Mouse (Mus musculus): ENCODE results near the gene Pfkp. TPM values are rescaled to one million over a fixed set of nuclear protein-coding genes. Genes with fewer than 3 reads are reported as not detected.
A peak's percentile ranks its signal among the peaks of the same experiment; 100 is the strongest.

Gene Pfkp
- polyA plus RNA-seq, 1 experiment from 2014 or later = 26.7 TPM

GRCm38 (mm10) chr13:6597801-6598200 is 50.8 kb downstream of the Pfkp start:
- Histone ChIP-seq H3K27me3 (no peaks in the 10 kb centered on the region), H3K4me3 (no peak overlapping the region), H3K9me3 (no peaks in the 10 kb centered on the region), H3K4me1 (no peaks in the 10 kb centered on the region), H3K36me3 (no peaks in the 10 kb centered on the region), H3K4me2 (no peak overlapping the region), H3K9ac (no peak overlapping the region), H3K27ac (no peak overlapping the region)
- ATAC-seq (ENCODE audit: insufficient number of reproducible peaks, low FRiP score, low TSS enrichment, low read depth) = 0 out of 2 replicates have a peak, but pooled peaks have one; percentile 35
- WGBS = 85% methylated on average over 16 of the region's 16 CpGs

- no peak for ATAC-seq (ENCODE audit: insufficient number of reproducible peaks, low FRiP score, low TSS enrichment, low read depth)
- Histone ChIP-seq H3K9ac (no peak overlapping the region), H3K27ac (no peak overlapping the region), H3K27me3 (no peaks in the 10 kb centered on the region), H3K9me3 (no peaks in the 10 kb centered on the region), H3K4me3 (no peak overlapping the region), H3K36me3 (no peaks in the 10 kb centered on the region), H3K4me1 (no peaks in the 10 kb centered on the region), H3K4me2 (no peak overlapping the region)
- 83% methylated on average over 4 of the region's 4 CpGs for WGBS
Measured at GRCm38 (mm10) chr13:6595403-6595802, 53.2 kb downstream of the Pfkp start.

GRCm38 (mm10) chr13:6590846-6591245 is 57.7 kb downstream of the Pfkp start:
- WGBS = 31% methylated on average over 3 of the region's 3 CpGs
- Histone ChIP-seq H3K27ac (no peak overlapping the region), H3K4me2 (no peak overlapping the region), H3K4me1 (no peaks in the 10 kb centered on the region), H3K4me3 (no peak overlapping the region), H3K9me3 (no peaks in the 10 kb centered on the region), H3K27me3 (no peaks in the 10 kb centered on the region), H3K36me3 (no peaks in the 10 kb centered on the region), H3K9ac (no peak overlapping the region)
- ATAC-seq (ENCODE audit: insufficient number of reproducible peaks, low FRiP score, low TSS enrichment, low read depth) = no peak

GRCm38 (mm10) chr13:6586009-6586408 is 62.6 kb downstream of the Pfkp start:
- Histone ChIP-seq H3K4me1 (no peaks in the 10 kb centered on the region), H3K27me3 (no peaks in the 10 kb centered on the region), H3K27ac (no peak overlapping the region), H3K4me2 (no peak overlapping the region), H3K9me3 (no peaks in the 10 kb centered on the region), H3K4me3 (no peak overlapping the region), H3K9ac (no peak overlapping the region), H3K36me3 (peaks cover 8% of the 10 kb centered on the region)
- 69% methylated on average over 9 of the region's 9 CpGs for WGBS
- ATAC-seq (ENCODE audit: insufficient number of reproducible peaks, low FRiP score, low TSS enrichment, low read depth) = no peak

- H3K27ac ChIP-seq = no peak overlapping the region
- H3K9ac ChIP-seq = no peak overlapping the region
- no peak overlapping the region for H3K4me2 ChIP-seq
- WGBS = 74% methylated on average over 4 of the region's 4 CpGs
- H3K9me3 ChIP-seq = no peaks in the 10 kb centered on the region
- ATAC-seq (ENCODE audit: insufficient number of reproducible peaks, low FRiP score, low TSS enrichment, low read depth) = no peak
- H3K4me1 ChIP-seq = no peaks in the 10 kb centered on the region
- no peaks in the 10 kb centered on the region for H3K27me3 ChIP-seq
- no peak overlapping the region for H3K4me3 ChIP-seq
- peaks cover 28% of the 10 kb centered on the region for H3K36me3 ChIP-seq
Measured at GRCm38 (mm10) chr13:6583499-6584125, 65.0 kb downstream of the Pfkp start.

- Histone ChIP-seq H3K4me1 (no peaks in the 10 kb centered on the region), H3K4me2 (no peak overlapping the region), H3K4me3 (no peak overlapping the region), H3K9ac (no peak overlapping the region), H3K9me3 (no peaks in the 10 kb centered on the region), H3K27me3 (no peaks in the 10 kb centered on the region), H3K27ac (no peak overlapping the region), H3K36me3 (peaks cover 90% of the 10 kb centered on the region)
- 95% methylated on average over 6 of the region's 6 CpGs for WGBS
- ATAC-seq (ENCODE audit: insufficient number of reproducible peaks, low FRiP score, low TSS enrichment, low read depth) = no peak
Measured at GRCm38 (mm10) chr13:6575920-6576509, 72.6 kb downstream of the Pfkp start.

- Histone ChIP-seq H3K36me3 (peaks cover 95% of the 10 kb centered on the region), H3K4me2 (no peak overlapping the region), H3K4me1 (no peaks in the 10 kb centered on the region), H3K27ac (no peak overlapping the region), H3K27me3 (no peaks in the 10 kb centered on the region), H3K9me3 (no peaks in the 10 kb centered on the region), H3K4me3 (no peak overlapping the region), H3K9ac (no peak overlapping the region)
- ATAC-seq (ENCODE audit: insufficient number of reproducible peaks, low FRiP score, low TSS enrichment, low read depth) = no peak
- 87% methylated on average over 5 of the region's 5 CpGs for WGBS
Measured at GRCm38 (mm10) chr13:6565571-6565970, 83.0 kb downstream of the Pfkp start.

- no peaks in the 10 kb centered on the region for H3K4me1 ChIP-seq
- 95% methylated on average over 2 of the region's 2 CpGs for WGBS
Measured at GRCm38 (mm10) chr13:6562409-6562808, 86.2 kb downstream of the Pfkp start.

GRCm38 (mm10) chr13:6557771-6558170 is 90.8 kb downstream of the Pfkp start:
- H3K9me3 ChIP-seq = no peaks in the 10 kb centered on the region
- H3K9ac ChIP-seq = no peak overlapping the region
- no peaks in the 10 kb centered on the region for H3K27me3 ChIP-seq
- no peak overlapping the region for H3K4me2 ChIP-seq
- ATAC-seq (ENCODE audit: insufficient number of reproducible peaks, low FRiP score, low TSS enrichment, low read depth) = no peak
- H3K27ac ChIP-seq = no peak overlapping the region
- no peak overlapping the region for H3K4me3 ChIP-seq
- H3K4me1 ChIP-seq = no peaks in the 10 kb centered on the region
- WGBS = 83% methylated on average over 7 of the region's 7 CpGs
- peaks cover 82% of the 10 kb centered on the region for H3K36me3 ChIP-seq

More at GRCm38 (mm10) chr13:6562409-6562808, 86.2 kb downstream of the Pfkp start:
- Histone ChIP-seq H3K27me3 (no peaks in the 10 kb centered on the region), H3K9ac (no peak overlapping the region), H3K36me3 (peaks cover 90% of the 10 kb centered on the region), H3K4me3 (no peak overlapping the region), H3K9me3 (no peaks in the 10 kb centered on the region), H3K27ac (no peak overlapping the region), H3K4me2 (no peak overlapping the region)
- ATAC-seq (ENCODE audit: insufficient number of reproducible peaks, low FRiP score, low TSS enrichment, low read depth) = no peak

GRCm38 (mm10) chr13:6555656-6556055 is 92.9 kb downstream of the Pfkp start:
- Histone ChIP-seq H3K4me3 (no peak overlapping the region), H3K27me3 (no peaks in the 10 kb centered on the region), H3K4me1 (no peaks in the 10 kb centered on the region), H3K4me2 (no peak overlapping the region), H3K9ac (no peak overlapping the region), H3K9me3 (no peaks in the 10 kb centered on the region), H3K27ac (no peak overlapping the region), H3K36me3 (peaks cover 81% of the 10 kb centered on the region)
- ATAC-seq (ENCODE audit: insufficient number of reproducible peaks, low FRiP score, low TSS enrichment, low read depth) = no peak
- WGBS = 94% methylated on average over 11 of the region's 11 CpGs

GRCm38 (mm10) chr13:6553708-6554107 is 94.9 kb downstream of the Pfkp start:
- no peak for ATAC-seq (ENCODE audit: insufficient number of reproducible peaks, low FRiP score, low TSS enrichment, low read depth)
- Histone ChIP-seq H3K36me3 (peaks cover 66% of the 10 kb centered on the region), H3K9ac (no peak overlapping the region), H3K4me2 (no peak overlapping the region), H3K9me3 (no peaks in the 10 kb centered on the region), H3K4me3 (no peak overlapping the region), H3K27me3 (no peaks in the 10 kb centered on the region), H3K4me1 (no peaks in the 10 kb centered on the region), H3K27ac (no peak overlapping the region)
- WGBS = 77% methylated on average over 2 of the region's 2 CpGs

GRCm38 (mm10) chr13:6535287-6535932 is 113.2 kb downstream of the Pfkp start:
- Histone ChIP-seq H3K4me3 (no peak overlapping the region), H3K4me1 (no peaks in the 10 kb centered on the region), H3K9me3 (no peaks in the 10 kb centered on the region), H3K27me3 (no peaks in the 10 kb centered on the region), H3K36me3 (no peaks in the 10 kb centered on the region), H3K9ac (no peak overlapping the region), H3K4me2 (no peak overlapping the region), H3K27ac (no peak overlapping the region)
- ATAC-seq (ENCODE audit: insufficient number of reproducible peaks, low FRiP score, low TSS enrichment, low read depth) = no peak
- 49% methylated on average over 6 of the region's 6 CpGs for WGBS
